Mouse (Mus musculus) right cerebral cortex, adult 18-20 months (tissue): ENCODE measurements around the gene Ifit3.
"Not testable (repeated sequence)": the region's sequence is repeated elsewhere in the genome, so short reads cannot be mapped to it uniquely, and the experiment has no call there.

Experiments
- DNase-seq: peaks from one replicate; pipeline ENCODE4 v3.0.0; 2022; ENCODE audit warnings: mixed read lengths

The Ifit3 gene

GRCm38 (mm10) chr19:34593456-34593855 lies 10.1 kb downstream of the Ifit3 start:
- no peak for DNase-seq

GRCm38 (mm10) chr19:34594523-34594922 lies 11.2 kb downstream of the Ifit3 start:
- not testable (repeated sequence) for DNase-seq

GRCm38 (mm10) chr19:34596811-34597210 lies 13.5 kb downstream of the Ifit3 start:
- DNase-seq = no peak

GRCm38 (mm10) chr19:34598341-34598740 lies 15.0 kb downstream of the Ifit3 start:
- peak; percentile 45 for DNase-seq

GRCm38 (mm10) chr19:34599250-34599649 lies 15.9 kb downstream of the Ifit3 start:
- not testable (repeated sequence) for DNase-seq

- not testable (repeated sequence) for DNase-seq
Observed at GRCm38 (mm10) chr19:34601888-34602287, 18.6 kb downstream of the Ifit3 start, which contains the start of gene Ifit1bl1. Ifit1bl1 (minus strand) TSS chr19:34601956.

- no peak for DNase-seq
Observed at GRCm38 (mm10) chr19:34605472-34605871, 22.1 kb downstream of the Ifit3 start.

GRCm38 (mm10) chr19:34607237-34608051 lies 24.1 kb downstream of the Ifit3 start, which contains the start of gene Ifit3b:
Ifit3b (plus strand) TSS chr19:34607970.
- DNase-seq = peak; percentile 25

- DNase-seq = not testable (repeated sequence)
Observed at GRCm38 (mm10) chr19:34610118-34610517, 26.8 kb downstream of the Ifit3 start.

GRCm38 (mm10) chr19:34612243-34613001 lies 29.1 kb downstream of the Ifit3 start:
- not testable (repeated sequence) for DNase-seq

GRCm38 (mm10) chr19:34620871-34621270 lies 37.5 kb downstream of the Ifit3 start:
- no peak for DNase-seq

GRCm38 (mm10) chr19:34623781-34624180 lies 40.5 kb downstream of the Ifit3 start:
- no peak for DNase-seq

GRCm38 (mm10) chr19:34624663-34625062 lies 41.3 kb downstream of the Ifit3 start:
- DNase-seq = no peak

GRCm38 (mm10) chr19:34627496-34627895 lies 44.2 kb downstream of the Ifit3 start:
- no peak for DNase-seq

GRCm38 (mm10) chr19:34631487-34631886 lies 48.2 kb downstream of the Ifit3 start:
- DNase-seq = no peak

GRCm38 (mm10) chr19:34633484-34633883 lies 50.2 kb downstream of the Ifit3 start:
- DNase-seq = no peak

- peak; percentile 52 for DNase-seq
Observed at GRCm38 (mm10) chr19:34636933-34637557, 53.7 kb downstream of the Ifit3 start.
